Mouse (Mus musculus): ENCODE measurements around the gene Magea2.
"Not testable (repeated sequence)": the region's sequence is repeated elsewhere in the genome, so short reads cannot be mapped to it uniquely, and the experiment has no call there.

Gene Magea2

GRCm38 (mm10) chrX:155093566-155093965 is at the start of gene Magea2:
Gene Magea2, minus strand, starts transcription at chrX:155093666.
- DNase-seq (ENCODE audit: low spot score in 2 of 2), result not testable (repeated sequence)

GRCm38 (mm10) chrX:155128312-155128711 is 34.8 kb upstream of the Magea2 start, which contains the start of gene Cldn34b2:
Gene Cldn34b2, minus strand, starts transcription at chrX:155128412.
- not testable (repeated sequence) for DNase-seq (ENCODE audit: low spot score in 2 of 2)

DNA sequence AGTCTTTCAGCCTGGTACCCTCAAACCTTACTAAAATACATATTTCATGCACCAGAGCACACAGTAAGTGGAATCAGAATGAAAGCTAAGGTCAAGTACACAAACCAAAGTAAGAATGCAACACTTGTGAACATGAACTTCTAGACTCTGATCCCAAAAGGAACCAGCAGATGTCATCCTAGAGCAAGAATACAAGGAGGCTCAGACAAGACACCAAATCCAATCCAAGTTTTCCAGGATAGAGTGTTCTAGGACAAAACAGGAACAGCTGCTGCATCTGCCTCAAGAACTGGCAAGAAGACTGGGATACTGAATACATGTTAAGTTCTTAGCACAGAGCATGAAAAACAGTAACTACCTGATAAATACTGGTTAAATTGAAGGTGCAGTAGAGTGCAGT is 4.6 kb upstream of the Magea2 start:
- no peak for DNase-seq (ENCODE audit: low spot score in 2 of 2)

DNA sequence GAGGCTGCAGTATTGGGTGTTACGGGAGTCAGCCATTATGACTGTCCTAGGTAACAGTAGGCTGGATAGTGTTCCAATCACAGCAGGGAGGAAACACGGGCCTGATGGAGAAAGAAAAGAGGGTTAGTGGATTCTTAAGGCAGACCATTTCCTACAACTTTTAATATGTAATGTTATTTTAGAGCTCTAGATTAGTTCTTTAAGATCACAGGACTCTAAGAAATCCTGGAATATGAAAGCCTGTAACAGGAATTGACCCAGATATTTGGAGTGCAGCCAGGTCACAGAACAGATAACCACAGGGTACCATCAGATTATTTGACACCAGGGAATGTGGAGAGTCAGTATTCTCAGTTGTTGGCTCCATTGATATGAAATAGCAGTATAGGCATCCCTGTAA is 3.8 kb downstream of the Magea2 start, which contains the start of gene Magea1:
Gene Magea1 (minus strand): TSS at position 101 of the 400 bp plus-strand sequence.
- DNase-seq (ENCODE audit: low spot score in 2 of 2), result not testable (repeated sequence)

DNA sequence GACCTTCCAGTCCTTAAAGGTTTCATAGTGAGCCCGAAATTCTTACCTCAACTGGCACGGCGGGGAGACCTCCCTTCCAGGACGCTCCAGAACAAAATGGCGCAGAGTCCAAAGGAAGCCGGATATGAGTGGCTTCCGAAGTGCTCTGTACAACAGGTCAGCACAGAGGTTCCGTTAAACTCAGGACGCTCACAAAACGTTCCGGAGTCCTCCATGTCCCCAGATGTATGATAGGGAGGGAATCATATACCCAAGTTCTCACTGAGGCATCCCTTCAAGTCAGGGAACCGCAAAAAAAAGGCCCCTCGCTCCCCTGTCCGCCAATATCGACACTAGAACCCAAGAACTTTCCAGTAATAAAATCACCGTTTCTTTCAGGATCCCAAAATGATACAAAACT is 30.4 kb downstream of the Magea2 start, which contains the start of gene Magea5:
Gene Magea5 (minus strand): TSS at position 101 of the 400 bp plus-strand sequence.
- DNase-seq (ENCODE audit: low spot score in 2 of 2), result not testable (repeated sequence)

- not testable (repeated sequence) for DNase-seq (ENCODE audit: low spot score in 2 of 2)
Observed at GRCm38 (mm10) chrX:154995750-154996149, 97.7 kb downstream of the Magea2 start, which contains the start of gene Magea8. Gene Magea8, minus strand, starts transcription at chrX:154995850.

All from urinary bladder, postnatal 4 days (tissue).